Mouse (Mus musculus) CH12F3 (cell line): ENCODE results near the gene Acss1.

Source experiments
- in situ Hi-C: fragments of 300-500 bp; cut with MboI; formaldehyde crosslinking; loops from 2 replicates; pipeline ENCODE4 v1.14.3; 2020; ENCODE audit warnings: low sequenced_read_pairs

The Acss1 gene

GRCm38 (mm10) chr2:150578603-150579002, 89.7 kb downstream of the Acss1 start:
- in situ Hi-C loops = no loop called here

- in situ Hi-C loops = no loop called here
Observed at GRCm38 (mm10) chr2:150576256-150576655, 92.0 kb downstream of the Acss1 start.

GRCm38 (mm10) chr2:150572463-150572862, 95.8 kb downstream of the Acss1 start:
- in situ Hi-C loops = no loop called here

- in situ Hi-C loops = no loop called here
Observed at GRCm38 (mm10) chr2:150570761-150571160, 97.5 kb downstream of the Acss1 start.

GRCm38 (mm10) chr2:150569847-150570590, 98.3 kb downstream of the Acss1 start, which contains the start of gene Cst7:
Gene Cst7 (plus strand): TSS chr2:150570415.
- in situ Hi-C loops = no loop called here
